Mouse (Mus musculus) heart, adult 2 months (tissue): Measurements from ENCODE around the gene Zfyve1.

Source experiments
- CTCF ChIP-seq: fragments of 200-600 bp; IDR thresholded peaks from 2 replicates; pipeline ENCODE4 v1.8.1; 2022; ENCODE audit warnings: antibody characterized with exemption, mild to moderate bottlenecking, moderate library complexity
- EP300 ChIP-seq: fragments of 200-500 bp; IDR thresholded peaks from 2 replicates; pipeline ENCODE4 v1.6.1; 2011; ENCODE audit warnings: low read depth, low read length, control low read depth; ENCODE audit not compliant: insufficient read depth
- POLR2A ChIP-seq: fragments of 200-500 bp; IDR thresholded peaks from 2 replicates; pipeline ENCODE4 v1.6.1; 2011; ENCODE audit warnings: mild to moderate bottlenecking, low read depth, low read length, control low read depth; ENCODE audit not compliant: insufficient read depth

DNA sequence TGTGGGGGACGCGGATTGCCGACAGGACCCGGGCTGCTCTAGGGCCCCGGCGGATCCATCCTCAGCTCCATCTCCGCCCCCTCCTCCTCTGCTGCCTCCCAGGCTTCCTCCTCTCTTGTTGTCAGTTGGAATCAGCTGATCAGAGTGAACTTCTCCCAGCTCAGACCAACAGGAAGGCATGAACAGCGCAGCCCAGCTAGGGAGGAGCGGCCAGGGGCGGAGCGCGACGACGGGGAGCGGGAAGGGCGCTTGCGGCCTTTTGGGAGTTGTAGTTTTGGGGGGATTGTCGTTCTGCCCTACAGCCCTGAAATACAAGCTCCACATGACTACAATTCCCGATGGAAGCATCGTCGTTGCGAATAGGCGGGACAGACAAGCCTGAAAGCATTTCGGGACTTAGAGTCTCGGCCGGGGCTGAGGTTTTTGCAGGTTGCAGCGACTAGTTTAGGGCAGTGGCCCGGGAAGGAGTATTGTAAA lies at the start of gene Zfyve1:
- TF ChIP-seq CTCF (no peak), POLR2A (peak; percentile 83), EP300 (peak; percentile 75)
